Mouse (Mus musculus) C2C12 (cell line): Measurements from ENCODE around the gene Rapsn. TPM values are rescaled to one million over a fixed set of nuclear protein-coding genes. Genes with fewer than 3 reads are reported as not detected.

Source experiments
- H3K27me3 ChIP-seq: one replicate; pipeline ENCODE4 v1.6.1; 2011; ENCODE audit not compliant: control insufficient read depth, insufficient read depth, insufficient read length
- H3K36me3 ChIP-seq: one replicate; pipeline ENCODE4 v1.6.1; 2011; ENCODE audit not compliant: control insufficient read depth, insufficient read depth
- H3K4me3 ChIP-seq: one replicate; pipeline ENCODE4 v1.5.1; 2011; ENCODE audit warnings: mild to moderate bottlenecking, control low read depth; ENCODE audit not compliant: poor library complexity, insufficient read depth, severe bottlenecking
- H3K79me2 ChIP-seq: one replicate; pipeline ENCODE4 v1.6.1; 2011; ENCODE audit not compliant: control insufficient read depth, insufficient read depth
- H3K79me3 ChIP-seq: one replicate; pipeline ENCODE4 v1.6.1; 2011; ENCODE audit warnings: low read depth, control low read depth
- H3ac ChIP-seq: one replicate; pipeline ENCODE3; 2011; ENCODE audit warnings: low read depth; ENCODE audit not compliant: control insufficient read depth, insufficient read length
- CEBPB ChIP-seq: IDR thresholded peaks from one replicate; pipeline ENCODE4 v1.6.1; 2011; ENCODE audit warnings: low read depth, mild to moderate bottlenecking, control low read depth, moderate library complexity
- CTCF ChIP-seq: IDR thresholded peaks from one replicate; pipeline ENCODE4 v1.5.1; 2011; ENCODE audit not compliant: control insufficient read depth, insufficient read depth, insufficient read length
- FOSL1 ChIP-seq: IDR thresholded peaks from one replicate; pipeline ENCODE4 v1.8.0; 2011; ENCODE audit warnings: mild to moderate bottlenecking, low read length; ENCODE audit not compliant: poor library complexity, insufficient read depth, severe bottlenecking
- MAX ChIP-seq: IDR thresholded peaks from one replicate; pipeline ENCODE4 v1.6.1; 2011; ENCODE audit warnings: mild to moderate bottlenecking, control low read depth
- MYOD1 ChIP-seq: IDR thresholded peaks from one replicate; pipeline ENCODE4 v1.6.1; 2011; ENCODE audit warnings: low read depth; ENCODE audit not compliant: control insufficient read depth, insufficient read length
- MYOG ChIP-seq: IDR thresholded peaks from one replicate; pipeline ENCODE4 v1.6.1; 2011; ENCODE audit not compliant: control insufficient read depth, insufficient read length; ENCODE audit errors: extremely low read depth
- USF1 ChIP-seq: IDR thresholded peaks from one replicate; pipeline ENCODE4 v1.6.1; 2011; ENCODE audit warnings: low read depth, mild to moderate bottlenecking, control low read depth, moderate library complexity
- polyA plus RNA-seq: library from polyadenylated mRNA; unstranded; fragments of >200 nt; fragmentation: generic; extraction: Trizol; gene quantifications from one replicate; pipeline ENCODE4 v1.2.1, GENCODE M21; 2012; ENCODE audit warnings: missing spikeins

Gene Rapsn
- polyA plus RNA-seq, 1 experiment: 122 TPM

DNA sequence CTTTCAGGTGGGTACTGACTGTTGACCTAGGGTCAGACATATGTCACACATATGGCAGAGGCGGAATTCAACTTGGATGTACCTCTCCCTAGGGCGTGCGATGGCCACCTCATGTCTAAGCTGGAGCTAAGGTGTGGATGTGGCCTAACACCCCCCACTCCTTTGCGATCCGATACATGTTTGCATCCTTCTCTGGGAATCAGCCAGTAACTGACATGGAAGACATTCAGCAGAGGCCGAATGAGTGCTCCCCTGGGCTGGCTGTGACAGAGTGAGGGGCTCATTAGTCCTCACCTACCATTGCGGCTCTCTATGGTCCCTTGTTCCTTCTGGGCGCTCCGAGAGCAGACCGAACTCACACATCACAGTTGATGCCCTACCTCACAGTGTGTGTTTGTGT lies 35.6 kb downstream of the Rapsn start:
- Histone ChIP-seq H3K36me3 (peaks cover 16% of the 10 kb centered on the region), H3K27me3 (no peaks in the 10 kb centered on the region), H3K79me3 (peaks cover 7% of the 10 kb centered on the region), H3ac (peak overlapping the region; percentile 52), H3K79me2 (peaks cover 39% of the 10 kb centered on the region), H3K4me3 (peak overlapping the region; percentile 26)
- TF ChIP-seq MAX: no peak

DNA sequence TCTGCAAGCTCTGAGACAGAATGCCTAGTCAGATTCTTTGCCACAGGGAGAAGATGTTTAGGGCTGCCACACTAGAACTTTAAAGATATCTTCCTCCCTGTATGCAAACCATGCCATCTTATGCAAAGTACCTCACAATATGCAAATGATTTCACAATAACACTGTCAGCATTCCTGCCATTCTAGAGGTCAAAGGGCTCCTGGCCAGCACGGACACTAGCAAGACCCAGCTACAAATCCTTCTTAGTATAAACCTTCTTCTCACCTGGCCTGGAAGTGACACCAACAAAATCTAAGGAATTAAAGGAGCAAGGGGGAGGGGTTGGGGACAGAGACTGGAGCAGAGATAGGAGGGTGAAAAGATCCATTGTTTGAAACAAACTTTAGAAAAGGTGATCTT lies 36.7 kb downstream of the Rapsn start:
- no peak for TF ChIP-seq CEBPB
- TF ChIP-seq USF1: no peak
- TF ChIP-seq MYOD1: no peak
- TF ChIP-seq FOSL1: no peak
- no peaks in the 10 kb centered on the region for H3K27me3 ChIP-seq
- H3ac ChIP-seq: no peak overlapping the region
- H3K36me3 ChIP-seq: peaks cover 6% of the 10 kb centered on the region
- H3K4me3 ChIP-seq: no peak overlapping the region
- H3K79me3 ChIP-seq: peaks cover 7% of the 10 kb centered on the region
- H3K79me2 ChIP-seq: peaks cover 29% of the 10 kb centered on the region

DNA sequence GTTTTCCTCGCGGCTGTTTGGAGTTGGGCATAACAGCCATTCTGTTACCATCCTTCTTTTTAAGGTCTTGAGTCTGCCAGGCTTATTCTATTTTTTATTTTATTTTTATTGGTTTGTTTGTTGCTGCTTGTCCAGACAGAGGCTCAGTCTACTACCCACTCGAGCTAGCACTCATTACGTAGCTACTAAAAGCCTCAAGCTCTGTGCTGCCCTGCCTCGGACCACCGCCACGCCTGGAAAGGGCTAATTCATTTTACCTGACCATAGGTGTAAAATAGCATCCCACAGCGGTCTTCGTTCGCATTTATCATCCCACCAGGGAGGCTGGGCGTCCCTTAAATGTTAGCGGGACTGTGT lies 42.5 kb downstream of the Rapsn start:
- TF ChIP-seq FOSL1: no peak
- TF ChIP-seq MYOD1: no peak
- TF ChIP-seq CTCF: no peak
- TF ChIP-seq MAX: no peak
- no peak for TF ChIP-seq USF1
- no peak for TF ChIP-seq CEBPB
- no peak for TF ChIP-seq MYOG

DNA sequence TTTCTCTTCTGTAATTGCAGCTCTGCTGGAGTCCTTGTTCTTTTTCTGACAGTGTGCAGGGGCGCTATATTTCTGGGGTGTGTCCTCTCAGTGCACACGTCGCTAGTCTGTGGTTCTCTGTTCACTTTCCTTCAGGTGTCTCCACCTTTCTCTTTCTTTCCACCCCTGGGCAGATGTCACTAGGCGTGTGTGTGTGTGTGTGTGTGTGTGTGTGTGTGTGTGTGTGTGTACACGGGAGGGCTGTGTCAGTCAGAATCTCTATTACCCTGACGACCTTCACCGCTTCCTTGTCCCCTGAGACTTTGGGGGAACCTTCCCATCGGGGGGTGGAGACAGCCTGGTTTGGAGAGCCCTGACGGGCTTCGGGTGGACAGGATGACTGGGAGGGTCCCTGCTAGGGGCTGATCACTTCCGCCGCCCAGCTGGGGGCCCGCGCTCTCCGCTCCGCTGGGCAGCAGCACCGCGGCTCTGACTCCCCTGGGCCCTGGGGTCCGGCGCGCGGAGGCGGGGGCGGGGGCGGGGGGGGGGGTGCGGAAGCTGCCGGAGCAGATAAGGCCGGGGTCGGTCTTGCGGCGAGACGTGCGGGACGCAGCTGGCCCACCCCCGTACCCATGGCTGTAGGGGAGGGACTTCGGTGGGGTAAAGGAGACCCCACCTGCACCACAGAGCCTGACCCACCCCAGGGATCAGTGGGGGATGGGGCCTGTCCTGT lies 43.0 kb downstream of the Rapsn start:
- H3K27me3 ChIP-seq: peaks cover 11% of the 10 kb centered on the region
- H3K79me3 ChIP-seq: no peaks in the 10 kb centered on the region
- TF ChIP-seq CTCF: no peak
- TF ChIP-seq USF1: no peak
- TF ChIP-seq MYOG: no peak
- no peak for TF ChIP-seq MAX
- no peak for TF ChIP-seq FOSL1
- no peak overlapping the region for H3K4me3 ChIP-seq
- no peaks in the 10 kb centered on the region for H3K36me3 ChIP-seq
- H3ac ChIP-seq: peak overlapping the region; percentile 15
- H3K79me2 ChIP-seq: no peaks in the 10 kb centered on the region

More for the DNA sequence above, 42.5 kb downstream of the Rapsn start:
- Histone ChIP-seq H3K36me3 (no peaks in the 10 kb centered on the region), H3K4me3 (no peak overlapping the region), H3K27me3 (peaks cover 11% of the 10 kb centered on the region), H3K79me2 (no peaks in the 10 kb centered on the region), H3K79me3 (no peaks in the 10 kb centered on the region), H3ac (no peak overlapping the region)

DNA sequence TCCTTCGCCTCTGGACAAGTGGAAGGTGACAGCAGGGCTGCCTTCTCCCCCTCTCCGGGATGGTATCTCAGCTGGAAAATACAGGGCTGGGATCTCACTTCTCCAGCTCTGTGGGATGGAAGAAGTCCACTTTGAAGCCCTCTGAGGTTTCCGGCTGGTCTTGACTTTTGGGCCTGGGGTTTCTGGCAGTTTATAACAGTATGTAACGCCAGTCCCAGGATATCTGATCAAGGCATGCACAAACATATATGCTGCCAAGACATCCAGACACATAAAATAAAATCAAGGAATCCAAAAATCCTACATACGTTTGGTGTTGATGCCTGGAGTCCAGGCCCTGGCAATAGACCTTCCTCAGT lies 43.6 kb downstream of the Rapsn start:
- H3K36me3 ChIP-seq: no peaks in the 10 kb centered on the region
- no peak overlapping the region for H3K4me3 ChIP-seq
- no peak overlapping the region for H3ac ChIP-seq
- H3K79me3 ChIP-seq: no peaks in the 10 kb centered on the region
- no peak for TF ChIP-seq MAX
- TF ChIP-seq MYOD1: no peak
- TF ChIP-seq CEBPB: no peak
- no peak for TF ChIP-seq USF1
- TF ChIP-seq CTCF: no peak
- TF ChIP-seq FOSL1: no peak
- no peak for TF ChIP-seq MYOG
- H3K79me2 ChIP-seq: no peaks in the 10 kb centered on the region
- peaks cover 11% of the 10 kb centered on the region for H3K27me3 ChIP-seq

DNA sequence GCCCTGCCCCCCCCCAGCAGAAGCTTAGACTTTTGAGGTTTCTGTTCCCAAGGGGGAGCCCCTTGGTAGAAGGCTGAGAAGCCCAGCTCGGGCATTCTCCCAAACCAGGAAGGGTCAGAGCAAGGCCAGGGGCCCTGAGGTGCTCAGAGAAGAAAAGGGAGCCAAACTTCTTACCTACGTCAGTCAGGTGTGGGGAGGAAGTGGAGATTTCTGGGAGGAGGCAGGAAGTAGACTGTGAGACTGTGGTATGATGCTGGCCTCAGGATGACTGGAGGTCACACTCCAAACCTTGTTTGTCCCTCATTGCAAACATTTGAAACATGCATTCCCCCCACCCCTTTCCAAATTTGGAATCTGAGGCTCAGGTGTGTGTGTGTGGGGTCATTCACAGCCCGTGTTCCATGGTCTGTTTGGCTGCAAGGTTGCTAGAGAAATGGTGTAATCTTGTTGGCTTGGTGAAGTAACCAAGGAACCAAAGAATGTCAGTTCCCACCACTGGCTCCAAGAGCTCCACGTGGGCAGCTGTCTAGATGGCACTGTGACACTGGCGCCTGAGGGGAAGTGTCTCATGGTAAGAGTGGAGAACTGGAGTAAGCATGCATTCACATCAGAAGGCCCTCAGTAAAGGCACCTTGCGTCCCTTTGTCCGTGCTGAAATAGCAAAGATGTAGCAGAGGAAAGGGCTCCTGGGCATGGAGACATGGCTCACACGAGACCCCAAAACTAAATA lies 45.5 kb downstream of the Rapsn start:
- Histone ChIP-seq H3K79me2 (no peaks in the 10 kb centered on the region), H3ac (no peak overlapping the region), H3K79me3 (no peaks in the 10 kb centered on the region), H3K27me3 (peaks cover 12% of the 10 kb centered on the region), H3K36me3 (no peaks in the 10 kb centered on the region), H3K4me3 (no peak overlapping the region)
- TF ChIP-seq MAX: no peak
- TF ChIP-seq FOSL1: no peak
- TF ChIP-seq MYOG: no peak
- no peak for TF ChIP-seq USF1
